Mouse (Mus musculus) cerebellum, adult 2 months (tissue): ENCODE results near the gene Fam227a.

ENCODE experiments used
- CTCF ChIP-seq: fragments of 200-500 bp; IDR thresholded peaks from 2 replicates; pipeline ENCODE4 v1.5.1; 2011; ENCODE audit warnings: low read depth, mild to moderate bottlenecking, control low read depth, low read length, moderate library complexity, borderline replicate concordance; ENCODE audit not compliant: insufficient read depth
- POLR2A ChIP-seq: fragments of 200-500 bp; IDR thresholded peaks from 2 replicates; pipeline ENCODE4 v1.6.1; 2011; ENCODE audit warnings: low read length, control low read depth, borderline replicate concordance; ENCODE audit not compliant: insufficient read depth

GRCm38 (mm10) chr15:79684616-79685015, 25.9 kb upstream of the Fam227a start:
- TF ChIP-seq CTCF (no peak), POLR2A (no peak)
